Mouse (Mus musculus) limb, embryonic 14.5 days (tissue): ENCODE data around the gene Eif2b5. TPM values are rescaled to one million over a fixed set of nuclear protein-coding genes. Genes with fewer than 3 reads are reported as not detected.

Source experiments
- ATAC-seq: fragments of 200-750 bp; cut with Nextera tagmentation; 2 replicates; pipeline ENCODE4 v1.8.0; 2017; ENCODE audit warnings: low read depth, moderate number of reproducible peaks, moderate TSS enrichment; ENCODE audit not compliant: low FRiP score
- DNase-seq: peaks from one replicate; pipeline ENCODE4 v3.0.0-alpha.2; 2015; ENCODE audit warnings: low spot score
- H3K27ac ChIP-seq: fragments of 300-500 bp; sonication (generic); replicated peaks from 2 replicates; pipeline ENCODE4 v1.5.1; 2014; ENCODE audit warnings: low read depth, mild to moderate bottlenecking, low read length, moderate library complexity, mixed read lengths
- H3K27me3 ChIP-seq: fragments of 300-500 bp; sonication (generic); 2 replicates; pipeline ENCODE4 v1.6.1; 2014; ENCODE audit warnings: low read length, mixed read lengths; ENCODE audit not compliant: control insufficient read depth, insufficient read depth
- H3K36me3 ChIP-seq: fragments of 300-500 bp; sonication (generic); 2 replicates; pipeline ENCODE4 v1.6.1; 2014; ENCODE audit warnings: mild to moderate bottlenecking, low read length, moderate library complexity, mixed read lengths; ENCODE audit not compliant: control insufficient read depth, insufficient read depth
- H3K4me1 ChIP-seq: fragments of 300-500 bp; sonication (generic); 2 replicates; pipeline ENCODE4 v1.6.1; 2014; ENCODE audit warnings: antibody characterized with exemption, low read length, mixed read lengths; ENCODE audit not compliant: control insufficient read depth, insufficient read depth
- H3K4me2 ChIP-seq: fragments of 300-500 bp; sonication (generic); replicated peaks from 2 replicates; pipeline ENCODE4 v1.6.1; 2014; ENCODE audit warnings: low read depth, mild to moderate bottlenecking, low read length, moderate library complexity; ENCODE audit not compliant: severe bottlenecking
- H3K4me3 ChIP-seq: fragments of 300-500 bp; sonication (generic); replicated peaks from 2 replicates; pipeline ENCODE4 v1.5.1; 2014; ENCODE audit warnings: low read length
- H3K9ac ChIP-seq: fragments of 300-500 bp; sonication (generic); 2 replicates; pipeline ENCODE4 v1.6.1; 2014; ENCODE audit warnings: mild to moderate bottlenecking, low read depth, low read length, moderate library complexity; ENCODE audit not compliant: severe bottlenecking
- H3K9me3 ChIP-seq: fragments of 300-500 bp; sonication (generic); 2 replicates; pipeline ENCODE4 v1.6.1; 2016; ENCODE audit warnings: low read length; ENCODE audit not compliant: control insufficient read depth
- POLR2A ChIP-seq: fragments of 200-500 bp; IDR thresholded peaks from 2 replicates; pipeline ENCODE4 v1.8.0; 2012; ENCODE audit warnings: inconsistent platforms, mild to moderate bottlenecking, moderate library complexity, borderline replicate concordance; ENCODE audit not compliant: insufficient read depth, insufficient read length; ENCODE audit errors: extremely low read depth
- WGBS: fragments of 180-500 bp; shearing (Covaris S2); extraction: QIAGEN DNeasy Blood & Tissue Kit; methylation state at CpG from one replicate; pipeline ENCODE4 v1.1.7; 2014; 5-methylcytosine and 5-hydroxymethylcytosine counted together
- polyA plus RNA-seq, 2 experiments: library from polyadenylated mRNA; depleted of rRNA in 1 of 2; stranded (reverse) in 1 of 2; unstranded in 1 of 2; fragments of >200 nt; fragmentation: Nextera tagmentation in 1 of 2; extraction: Ambion mirVana in 1 of 2; gene quantifications; 2 replicates each; pipeline versions ENCODE4 v1.2.1 to v1.2.3; 2012 to 2014

The Eif2b5 gene
- polyA plus RNA-seq, 2 experiments: 45.1 to 90.6 TPM

GRCm38 (mm10) chr16:20547423-20547822 is 48.8 kb downstream of the Eif2b5 start:
- H3K4me1 ChIP-seq: peaks cover 13% of the 10 kb centered on the region
- TF ChIP-seq POLR2A: no peak
- ATAC-seq (no peak), DNase-seq (no peak)
- H3K9ac ChIP-seq: no peak overlapping the region
- WGBS: 31% methylated on average over 5 of the region's 5 CpGs
- peak overlapping the region; percentile 15; the same call in 1 of the 2 replicates for H3K27ac ChIP-seq
- peak overlapping the region; percentile 58 for H3K4me3 ChIP-seq
- no peaks in the 10 kb centered on the region for H3K9me3 ChIP-seq
- no peaks in the 10 kb centered on the region for H3K27me3 ChIP-seq
- H3K36me3 ChIP-seq: peaks cover 57% of the 10 kb centered on the region
- peak overlapping the region; percentile 66 for H3K4me2 ChIP-seq

- under 1% methylated on average over 55 of the region's 56 CpGs for WGBS
- peak within 1 kb of the TSS; percentile 15 for H3K27ac ChIP-seq
- ATAC-seq: peak; percentile 99
- peak; percentile 99 for DNase-seq
- no peaks in the 10 kb centered on the region for H3K9me3 ChIP-seq
- H3K36me3 ChIP-seq: peaks cover 59% of the 10 kb centered on the region
- H3K4me2 ChIP-seq: peak within 1 kb of the TSS; percentile 73
- TF ChIP-seq POLR2A: no peak
- peak within 1 kb of the TSS; percentile 66 for H3K9ac ChIP-seq
- H3K4me1 ChIP-seq: peaks cover 13% of the 10 kb centered on the region
- no peaks in the 10 kb centered on the region for H3K27me3 ChIP-seq
- H3K4me3 ChIP-seq: peak within 1 kb of the TSS; percentile 58
These were observed 49.7 kb downstream of the Eif2b5 start, which contains the start of gene Abcf3 for GRCm38 (mm10) chr16:20548096-20548948. TSS of gene Abcf3 (plus strand) at chr16:20548577.

- peaks cover 13% of the 10 kb centered on the region for H3K4me1 ChIP-seq
- peak overlapping the region; percentile 58 for H3K4me3 ChIP-seq
- H3K9me3 ChIP-seq: no peaks in the 10 kb centered on the region
- H3K4me2 ChIP-seq: peak overlapping the region; percentile 73
- no peak for TF ChIP-seq POLR2A
- no peaks in the 10 kb centered on the region for H3K27me3 ChIP-seq
- DNase-seq (no peak), ATAC-seq (no peak)
- WGBS: 46% methylated on average over 9 of the region's 9 CpGs
- peak overlapping the region; percentile 66 for H3K9ac ChIP-seq
- no peak overlapping the region for H3K27ac ChIP-seq
- peaks cover 62% of the 10 kb centered on the region for H3K36me3 ChIP-seq
These were observed 50.5 kb downstream of the Eif2b5 start for GRCm38 (mm10) chr16:20549161-20549560.

- TF ChIP-seq POLR2A: no peak
- 96% methylated on average over 5 of the region's 5 CpGs for WGBS
- H3K4me3 ChIP-seq: no peak overlapping the region
- DNase-seq (no peak), ATAC-seq (no peak)
- no peak overlapping the region for H3K27ac ChIP-seq
- H3K9me3 ChIP-seq: no peaks in the 10 kb centered on the region
- H3K9ac ChIP-seq: no peak overlapping the region
- H3K4me2 ChIP-seq: no peak overlapping the region
- H3K27me3 ChIP-seq: no peaks in the 10 kb centered on the region
- H3K36me3 ChIP-seq: peaks cover 64% of the 10 kb centered on the region
- peaks cover 13% of the 10 kb centered on the region for H3K4me1 ChIP-seq
These were observed 53.1 kb downstream of the Eif2b5 start for GRCm38 (mm10) chr16:20551691-20552090.

- WGBS: 84% methylated on average over 1 of the region's 1 CpGs
- Histone ChIP-seq H3K4me2 (no peak overlapping the region), H3K9ac (no peak overlapping the region), H3K27me3 (no peaks in the 10 kb centered on the region), H3K4me1 (peaks cover 9% of the 10 kb centered on the region), H3K36me3 (peaks cover 71% of the 10 kb centered on the region), H3K9me3 (no peaks in the 10 kb centered on the region), H3K4me3 (no peak overlapping the region), H3K27ac (no peak overlapping the region)
- ATAC-seq: no peak
- TF ChIP-seq POLR2A: no peak
- DNase-seq: no peak
These were observed 54.0 kb downstream of the Eif2b5 start for GRCm38 (mm10) chr16:20552594-20552993.
